8 mouse cellular contexts compared by ENCODE assay signal in the genomic region with DNA sequence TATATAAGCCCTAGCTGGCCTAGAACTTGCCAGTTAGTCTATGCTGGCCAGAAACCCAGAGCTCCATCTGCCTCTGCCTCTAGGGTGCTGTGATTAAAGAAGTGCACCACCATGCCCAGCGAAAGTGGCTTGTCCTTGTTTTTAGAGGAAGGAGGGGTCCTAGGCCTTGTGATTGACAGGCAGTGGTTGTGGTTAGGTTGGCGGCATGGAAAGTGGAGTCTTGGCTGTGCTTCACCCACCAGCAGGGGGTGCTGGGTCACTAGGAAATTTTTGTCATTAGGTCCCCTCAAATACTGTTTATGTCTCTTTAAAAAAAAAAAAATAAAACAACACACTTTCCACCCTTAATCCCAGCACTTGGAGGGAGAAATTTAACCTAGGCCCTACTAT. TPM values are rescaled to one million over a fixed set of nuclear protein-coding genes. Genes with fewer than 3 reads are reported as not detected.
DNase-seq lines count a peak whose midpoint lies in the region; ATAC-seq and TF ChIP-seq lines count a peak whose summit lies in the region.

No protein-coding gene starts in this region.

- H3K9ac ChIP-seq in hindbrain, embryonic 11.5 days (ENCODE audit: low read depth, low read length) = no peak overlapping the region
- no peak overlapping the region for H3K9ac ChIP-seq in hindbrain, embryonic 13.5 days
- H3K9ac ChIP-seq in kidney, embryonic 16.5 days (replicated peaks; ENCODE audit: low read length) = no peak overlapping the region

- TF ChIP-seq POLR2A in brain, embryonic 14.5 days (IDR thresholded peaks at IDR 0.05; ENCODE audit: borderline replicate concordance, extremely low read depth, insufficient read depth, insufficient read length, poor library complexity, severe bottlenecking) = no peak

- H3K36me3 ChIP-seq in hindbrain, embryonic 11.5 days (ENCODE audit: control insufficient read depth, insufficient read depth, low read length) = no peaks in the 10 kb centered on the region
- H3K36me3 ChIP-seq in hindbrain, embryonic 13.5 days = no peaks in the 10 kb centered on the region
- H3K36me3 ChIP-seq in kidney, embryonic 16.5 days (ENCODE audit: insufficient read depth, low read length) = no peaks in the 10 kb centered on the region

- intact Hi-C loops in heart, postnatal 36 days (cut with DNase I) = no loop called here

- 24% methylated on average over 2 of the region's 2 CpGs for WGBS in hindbrain, embryonic 11.5 days
- WGBS in hindbrain, embryonic 13.5 days = 23% methylated on average over 2 of the region's 2 CpGs
- WGBS in kidney, embryonic 16.5 days = 35% methylated on average over 2 of the region's 2 CpGs

- no peak overlapping the region for H3K4me2 ChIP-seq in hindbrain, embryonic 11.5 days (replicated peaks; ENCODE audit: low read depth, low read length)
- H3K4me2 ChIP-seq in hindbrain, embryonic 13.5 days = no peak overlapping the region
- no peak overlapping the region for H3K4me2 ChIP-seq in kidney, embryonic 16.5 days (replicated peaks; ENCODE audit: low read depth, low read length)

- no peak overlapping the region for H3K4me3 ChIP-seq in hindbrain, embryonic 11.5 days (ENCODE audit: low read depth, low read length)
- H3K4me3 ChIP-seq in hindbrain, embryonic 13.5 days = no peak overlapping the region
- H3K4me3 ChIP-seq in kidney, embryonic 16.5 days (ENCODE audit: low read length) = no peak overlapping the region

- H3K27ac ChIP-seq in hindbrain, embryonic 11.5 days (ENCODE audit: low read depth, low read length) = no peak overlapping the region
- no peak overlapping the region for H3K27ac ChIP-seq in hindbrain, embryonic 13.5 days
- no peak overlapping the region for H3K27ac ChIP-seq in kidney, embryonic 16.5 days (ENCODE audit: low read length)

- no peaks in the 10 kb centered on the region for H3K4me1 ChIP-seq in hindbrain, embryonic 11.5 days (replicated peaks; ENCODE audit: control insufficient read depth, insufficient read depth, low read length)
- no peaks in the 10 kb centered on the region for H3K4me1 ChIP-seq in hindbrain, embryonic 13.5 days (replicated peaks)
- no peaks in the 10 kb centered on the region for H3K4me1 ChIP-seq in kidney, embryonic 16.5 days (ENCODE audit: insufficient read depth, low read length)

- peak; percentile 57 for DNase-seq in hindbrain, embryonic 11.5 days (ENCODE audit: low spot score)
- DNase-seq in CD4-positive helper T cell, adult 2 months (ENCODE audit: low read depth, low spot score) = peak; percentile 57
- peak; percentile 90 for DNase-seq in brain, embryonic 14.5 days (ENCODE audit: low read depth)
- DNase-seq in lung, postnatal 14 days = peak; percentile 26
- DNase-seq in heart, postnatal 36 days = no peak
- DNase-seq in adrenal gland, postnatal 25 days = no peak

- ATAC-seq in hindbrain, embryonic 11.5 days (ENCODE audit: low FRiP score) = no peak
- no peak for ATAC-seq in hindbrain, embryonic 13.5 days (ENCODE audit: low FRiP score)
- ATAC-seq in kidney, embryonic 16.5 days (ENCODE audit: low FRiP score, low TSS enrichment) = no peak

- H3K9me3 ChIP-seq in hindbrain, embryonic 11.5 days (ENCODE audit: control insufficient read depth, low read length) = no peaks in the 10 kb centered on the region
- H3K9me3 ChIP-seq in hindbrain, embryonic 13.5 days = no peaks in the 10 kb centered on the region
- H3K9me3 ChIP-seq in kidney, embryonic 16.5 days (ENCODE audit: low read length) = no peaks in the 10 kb centered on the region

- TF ChIP-seq CTCF in brain, embryonic 14.5 days (IDR thresholded peaks at IDR 0.05; ENCODE audit: borderline replicate concordance, extremely low read depth, insufficient read depth, insufficient read length) = peak; percentile 55

- no peaks in the 10 kb centered on the region; the same call in 1 of the 2 replicates for H3K27me3 ChIP-seq in hindbrain, embryonic 11.5 days (ENCODE audit: control insufficient read depth, insufficient read depth, low read length)
- peaks cover 19% of the 10 kb centered on the region for H3K27me3 ChIP-seq in hindbrain, embryonic 13.5 days
- no peaks in the 10 kb centered on the region for H3K27me3 ChIP-seq in kidney, embryonic 16.5 days (ENCODE audit: insufficient read depth, low read length)

RNA-seq across cellular contexts. Expression of a gene that starts 18.4 kb away (rescaled TPM):
- polyA plus RNA-seq in hindbrain, embryonic 11.5 days (2014; fragmentation: Nextera tagmentation; extraction: Ambion mirVana) = 8.5 and 8.8 TPM in 2 replicates
- polyA plus RNA-seq in hindbrain, embryonic 13.5 days (2015; fragmentation: Nextera tagmentation; extraction: Ambion mirVana) = 7.0 and 7.7 TPM in 2 replicates
- polyA plus RNA-seq in brain, embryonic 14.5 days (2012; rRNA removed) = 17.9 and 21.6 TPM in 2 replicates
- total RNA-seq in heart, postnatal 36 days (2021) = 1 to 10 TPM; 7.9 to 8.0 TPM
- 13.8 and 16.0 TPM in 2 replicates for total RNA-seq in adrenal gland, postnatal 25 days (2021)
- polyA plus RNA-seq in kidney, embryonic 16.5 days (2015; fragmentation: Nextera tagmentation; extraction: Ambion mirVana) = 6.0 and 6.2 TPM in 2 replicates

RNA-seq across cellular contexts. Expression of a gene that starts 18.5 kb away (rescaled TPM):
- polyA plus RNA-seq in hindbrain, embryonic 11.5 days (2014; fragmentation: Nextera tagmentation; extraction: Ambion mirVana) = 60.4 and 65.1 TPM in 2 replicates
- 70.4 and 71.3 TPM in 2 replicates for polyA plus RNA-seq in hindbrain, embryonic 13.5 days (2015; fragmentation: Nextera tagmentation; extraction: Ambion mirVana)
- 15.0 and 16.6 TPM in 2 replicates for polyA plus RNA-seq in brain, embryonic 14.5 days (2012; rRNA removed)
- 10 to 100 TPM; 76.0 to 92.6 TPM for total RNA-seq in heart, postnatal 36 days (2021)
- 95.1 and 156 TPM in 2 replicates for total RNA-seq in adrenal gland, postnatal 25 days (2021)
- 82.2 and 99.4 TPM in 2 replicates for polyA plus RNA-seq in kidney, embryonic 16.5 days (2015; fragmentation: Nextera tagmentation; extraction: Ambion mirVana)

RNA-seq across cellular contexts. Expression of a gene that starts 18.7 kb away (rescaled TPM):
- polyA plus RNA-seq in hindbrain, embryonic 11.5 days (2014; fragmentation: Nextera tagmentation; extraction: Ambion mirVana) = 24.0 and 31.3 TPM in 2 replicates
- 23.1 and 25.4 TPM in 2 replicates for polyA plus RNA-seq in hindbrain, embryonic 13.5 days (2015; fragmentation: Nextera tagmentation; extraction: Ambion mirVana)
- polyA plus RNA-seq in brain, embryonic 14.5 days (2012; rRNA removed) = 16.6 and 21.9 TPM in 2 replicates
- 10 to 100 TPM; 14.3 to 16.5 TPM for total RNA-seq in heart, postnatal 36 days (2021)
- total RNA-seq in adrenal gland, postnatal 25 days (2021) = 27.1 and 34.8 TPM in 2 replicates
- 16.7 and 18.6 TPM in 2 replicates for polyA plus RNA-seq in kidney, embryonic 16.5 days (2015; fragmentation: Nextera tagmentation; extraction: Ambion mirVana)

RNA-seq across cellular contexts. Expression of a gene that starts 32.7 kb away (rescaled TPM):
- polyA plus RNA-seq in hindbrain, embryonic 11.5 days (2014; fragmentation: Nextera tagmentation; extraction: Ambion mirVana) = 0.56 and 0.63 TPM in 2 replicates
- polyA plus RNA-seq in hindbrain, embryonic 13.5 days (2015; fragmentation: Nextera tagmentation; extraction: Ambion mirVana) = 0.99 and 1.1 TPM in 2 replicates
- 3.1 and 3.8 TPM in 2 replicates for polyA plus RNA-seq in brain, embryonic 14.5 days (2012; rRNA removed)
- total RNA-seq in heart, postnatal 36 days (2021) = under 1 TPM; 0.08 TPM
- total RNA-seq in adrenal gland, postnatal 25 days (2021) = 0.06 TPM in 1 of 2 replicates, not detected in the other
- polyA plus RNA-seq in kidney, embryonic 16.5 days (2015; fragmentation: Nextera tagmentation; extraction: Ambion mirVana) = 1.5 and 2.9 TPM in 2 replicates

RNA-seq across cellular contexts. Expression of a gene that starts 41.9 kb away (rescaled TPM):
- polyA plus RNA-seq in hindbrain, embryonic 11.5 days (2014; fragmentation: Nextera tagmentation; extraction: Ambion mirVana) = 2.8 and 8.5 TPM in 2 replicates
- polyA plus RNA-seq in hindbrain, embryonic 13.5 days (2015; fragmentation: Nextera tagmentation; extraction: Ambion mirVana) = 3.1 and 3.5 TPM in 2 replicates
- polyA plus RNA-seq in brain, embryonic 14.5 days (2012; rRNA removed) = 86.0 and 115 TPM in 2 replicates
- 10 to 100 TPM; 32.6 to 33.2 TPM for total RNA-seq in heart, postnatal 36 days (2021)
- 61.3 and 81.5 TPM in 2 replicates for total RNA-seq in adrenal gland, postnatal 25 days (2021)
- polyA plus RNA-seq in kidney, embryonic 16.5 days (2015; fragmentation: Nextera tagmentation; extraction: Ambion mirVana) = 1.3 and 2.3 TPM in 2 replicates

Comparison
In these comparisons a context has a peak if more than half of its experiments do, and no peak if none do; other contexts are left out.
1. DNase-seq: peak in hindbrain, embryonic 11.5 days (single experiment), CD4-positive helper T cell, adult 2 months (single experiment), brain, embryonic 14.5 days (single experiment) and lung, postnatal 14 days (single experiment); none in heart, postnatal 36 days (0 of 2) and adrenal gland, postnatal 25 days (single experiment).